Mouse (Mus musculus): ENCODE data around the gene Dstn. TPM values are rescaled to one million over a fixed set of nuclear protein-coding genes. Genes with fewer than 3 reads are reported as not detected.

Dstn gene
- 126 and 132 TPM in 2 replicates for polyA plus RNA-seq (2012; rRNA removed)

- Histone ChIP-seq H3K4me3 (replicated peaks; ENCODE audit: insufficient read depth, low read depth, low read length) (peak within 1 kb of the TSS; percentile 63), H3K4me1 (ENCODE audit: control insufficient read depth, insufficient read depth, low read length) (peaks cover 4% of the 10 kb centered on the region; the same call in 1 of the 2 replicates), H3K27ac (ENCODE audit: insufficient read depth, low read length) (peak within 1 kb of the TSS; percentile 74), H3K27me3 (ENCODE audit: control insufficient read depth, insufficient read depth, low read length) (no peaks in the 10 kb centered on the region)
- under 1% methylated on average over 71 of the region's 71 CpGs for WGBS
- peak; percentile 94 to 98 for DNase-seq
- TF ChIP-seq POLR2A (IDR thresholded peaks at IDR 0.05; ENCODE audit: borderline replicate concordance, insufficient read depth, low read length) (peak; percentile 97), CTCF (IDR thresholded peaks at IDR 0.05; ENCODE audit: borderline replicate concordance, insufficient read depth, low read depth, low read length) (no peak)
These were observed at the start of gene Dstn for GRCm38 (mm10) chr2:143914760-143915599. Dstn (plus strand) TSS chr2:143915320.

- peak; percentile 72 to 75 for DNase-seq
- no peak overlapping the region for H3K27ac ChIP-seq (ENCODE audit: insufficient read depth, low read length)
- WGBS = under 1% methylated on average over 6 of the region's 6 CpGs
- H3K4me1 ChIP-seq (ENCODE audit: control insufficient read depth, insufficient read depth, low read length) = no peaks in the 10 kb centered on the region; the same call in 1 of the 2 replicates
- no peaks in the 10 kb centered on the region; the same call in 1 of the 2 replicates for H3K27me3 ChIP-seq (ENCODE audit: control insufficient read depth, insufficient read depth, low read length)
- TF ChIP-seq POLR2A (IDR thresholded peaks at IDR 0.05; ENCODE audit: borderline replicate concordance, insufficient read depth, low read length) = no peak
- TF ChIP-seq CTCF (IDR thresholded peaks at IDR 0.05; ENCODE audit: borderline replicate concordance, insufficient read depth, low read depth, low read length) = peak; percentile 94
- H3K4me3 ChIP-seq (replicated peaks; ENCODE audit: insufficient read depth, low read depth, low read length) = no peak overlapping the region
These were observed 47.8 kb upstream of the Dstn start for GRCm38 (mm10) chr2:143867326-143867725.

- no peaks in the 10 kb centered on the region; the same call in 1 of the 2 replicates for H3K4me1 ChIP-seq (ENCODE audit: control insufficient read depth, insufficient read depth, low read length)
- no peaks in the 10 kb centered on the region; the same call in 1 of the 2 replicates for H3K27me3 ChIP-seq (ENCODE audit: control insufficient read depth, insufficient read depth, low read length)
- H3K27ac ChIP-seq (ENCODE audit: insufficient read depth, low read length) = no peak overlapping the region
- TF ChIP-seq CTCF (IDR thresholded peaks at IDR 0.05; ENCODE audit: borderline replicate concordance, insufficient read depth, low read depth, low read length) (no peak), POLR2A (IDR thresholded peaks at IDR 0.05; ENCODE audit: borderline replicate concordance, insufficient read depth, low read length) (no peak)
- DNase-seq = no peak
- H3K4me3 ChIP-seq (replicated peaks; ENCODE audit: insufficient read depth, low read depth, low read length) = no peak overlapping the region
- 83% methylated on average over 10 of the region's 10 CpGs for WGBS
These were observed 44.0 kb upstream of the Dstn start for GRCm38 (mm10) chr2:143870936-143871688.

GRCm38 (mm10) chr2:143876026-143876425 lies 39.1 kb upstream of the Dstn start:
- H3K27ac ChIP-seq (ENCODE audit: insufficient read depth, low read length) = no peak overlapping the region
- H3K4me3 ChIP-seq (replicated peaks; ENCODE audit: insufficient read depth, low read depth, low read length) = no peak overlapping the region
- 73% methylated on average over 1 of the region's 1 CpGs for WGBS
- H3K27me3 ChIP-seq (ENCODE audit: control insufficient read depth, insufficient read depth, low read length) = no peaks in the 10 kb centered on the region
- TF ChIP-seq CTCF (IDR thresholded peaks at IDR 0.05; ENCODE audit: borderline replicate concordance, insufficient read depth, low read depth, low read length) (no peak), POLR2A (IDR thresholded peaks at IDR 0.05; ENCODE audit: borderline replicate concordance, insufficient read depth, low read length) (no peak)
- DNase-seq = no peak
- H3K4me1 ChIP-seq (ENCODE audit: control insufficient read depth, insufficient read depth, low read length) = no peaks in the 10 kb centered on the region

- no peak for DNase-seq
- H3K4me3 ChIP-seq (replicated peaks; ENCODE audit: insufficient read depth, low read depth, low read length) = no peak overlapping the region
- H3K4me1 ChIP-seq (ENCODE audit: control insufficient read depth, insufficient read depth, low read length) = no peaks in the 10 kb centered on the region
- no peak overlapping the region for H3K27ac ChIP-seq (ENCODE audit: insufficient read depth, low read length)
- TF ChIP-seq CTCF (IDR thresholded peaks at IDR 0.05; ENCODE audit: borderline replicate concordance, insufficient read depth, low read depth, low read length) = no peak
- no peak for TF ChIP-seq POLR2A (IDR thresholded peaks at IDR 0.05; ENCODE audit: borderline replicate concordance, insufficient read depth, low read length)
- H3K27me3 ChIP-seq (ENCODE audit: control insufficient read depth, insufficient read depth, low read length) = no peaks in the 10 kb centered on the region
- WGBS = 82% methylated on average over 4 of the region's 4 CpGs
These were observed 38.0 kb upstream of the Dstn start for GRCm38 (mm10) chr2:143876929-143877632.

- WGBS = 87% methylated on average over 6 of the region's 6 CpGs
These were observed 35.8 kb upstream of the Dstn start for GRCm38 (mm10) chr2:143879311-143879710.

GRCm38 (mm10) chr2:143882002-143882401 lies 33.1 kb upstream of the Dstn start:
- TF ChIP-seq POLR2A (IDR thresholded peaks at IDR 0.05; ENCODE audit: borderline replicate concordance, insufficient read depth, low read length) (no peak), CTCF (IDR thresholded peaks at IDR 0.05; ENCODE audit: borderline replicate concordance, insufficient read depth, low read depth, low read length) (no peak)
- no peak overlapping the region for H3K27ac ChIP-seq (ENCODE audit: insufficient read depth, low read length)
- 45% methylated on average over 4 of the region's 4 CpGs for WGBS
- no peaks in the 10 kb centered on the region for H3K4me1 ChIP-seq (ENCODE audit: control insufficient read depth, insufficient read depth, low read length)
- peak in 1 of 2 experiments; percentile 11 for DNase-seq
- no peaks in the 10 kb centered on the region; the same call in 1 of the 2 replicates for H3K27me3 ChIP-seq (ENCODE audit: control insufficient read depth, insufficient read depth, low read length)
- no peak overlapping the region for H3K4me3 ChIP-seq (replicated peaks; ENCODE audit: insufficient read depth, low read depth, low read length)

More at GRCm38 (mm10) chr2:143879311-143879710, 35.8 kb upstream of the Dstn start:
- H3K4me3 ChIP-seq (replicated peaks; ENCODE audit: insufficient read depth, low read depth, low read length) = no peak overlapping the region
- no peaks in the 10 kb centered on the region for H3K27me3 ChIP-seq (ENCODE audit: control insufficient read depth, insufficient read depth, low read length)
- DNase-seq = no peak
- H3K4me1 ChIP-seq (ENCODE audit: control insufficient read depth, insufficient read depth, low read length) = no peaks in the 10 kb centered on the region
- TF ChIP-seq POLR2A (IDR thresholded peaks at IDR 0.05; ENCODE audit: borderline replicate concordance, insufficient read depth, low read length) (no peak), CTCF (IDR thresholded peaks at IDR 0.05; ENCODE audit: borderline replicate concordance, insufficient read depth, low read depth, low read length) (no peak)
- no peak overlapping the region for H3K27ac ChIP-seq (ENCODE audit: insufficient read depth, low read length)
